Mouse (Mus musculus) stomach, embryonic 14.5 days (tissue): ENCODE measurements around the gene Slc22a18. TPM values are rescaled to one million over a fixed set of nuclear protein-coding genes. Genes with fewer than 3 reads are reported as not detected.

Source experiments
- ATAC-seq: fragments of 200-750 bp; cut with Nextera tagmentation; 2 replicates; pipeline ENCODE4 v1.8.0; 2017; ENCODE audit warnings: low read depth, moderate TSS enrichment; ENCODE audit not compliant: insufficient number of reproducible peaks, insufficient read depth, low FRiP score
- H3K27ac ChIP-seq: fragments of 300-500 bp; sonication (generic); 2 replicates; pipeline ENCODE4 v1.5.1; 2014; ENCODE audit warnings: mild to moderate bottlenecking, low read length, moderate library complexity, mixed read lengths
- H3K27me3 ChIP-seq: fragments of 300-500 bp; sonication (generic); 2 replicates; pipeline ENCODE4 v1.6.1; 2014; ENCODE audit warnings: low read length, control low read depth, mixed read lengths; ENCODE audit not compliant: control insufficient read depth, insufficient read depth
- H3K36me3 ChIP-seq: fragments of 300-500 bp; sonication (generic); 2 replicates; pipeline ENCODE4 v1.6.1; 2014; ENCODE audit warnings: mild to moderate bottlenecking, control low read depth, low read length, moderate library complexity, mixed read lengths; ENCODE audit not compliant: control insufficient read depth, insufficient read depth
- H3K4me1 ChIP-seq: fragments of 300-500 bp; sonication (generic); 2 replicates; pipeline ENCODE4 v1.6.1; 2014; ENCODE audit warnings: low read length, control low read depth, mixed read lengths; ENCODE audit not compliant: control insufficient read depth, insufficient read depth
- H3K4me2 ChIP-seq: fragments of 300-500 bp; sonication (generic); replicated peaks from 2 replicates; pipeline ENCODE4 v1.6.1; 2014; ENCODE audit warnings: low read depth, low read length, control low read depth
- H3K4me3 ChIP-seq: fragments of 300-500 bp; sonication (generic); 2 replicates; pipeline ENCODE4 v1.5.1; 2014; ENCODE audit warnings: low read depth, low read length, control low read depth
- H3K9ac ChIP-seq: fragments of 300-500 bp; sonication (generic); replicated peaks from 2 replicates; pipeline ENCODE4 v1.6.1; 2014; ENCODE audit warnings: low read depth, mild to moderate bottlenecking, control low read depth, low read length, moderate library complexity, mixed read lengths
- H3K9me3 ChIP-seq: fragments of 300-500 bp; sonication (generic); 2 replicates; pipeline ENCODE4 v1.6.1; 2016; ENCODE audit warnings: low read depth, low read length, control low read depth; ENCODE audit not compliant: control insufficient read depth
- WGBS: fragments of 180-500 bp; shearing (Covaris S2); extraction: QIAGEN DNeasy Blood & Tissue Kit; methylation state at CpG from one replicate; pipeline ENCODE4 v1.1.7; 2014; 5-methylcytosine and 5-hydroxymethylcytosine counted together
- polyA plus RNA-seq: library from polyadenylated mRNA; unstranded; fragments of >200 nt; fragmentation: Nextera tagmentation; extraction: Ambion mirVana; gene quantifications from 2 replicates; pipeline ENCODE4 v1.2.1, GENCODE M21; 2014

The Slc22a18 gene
- polyA plus RNA-seq, 1 experiment from 2014 or later: 9.8 TPM

DNA sequence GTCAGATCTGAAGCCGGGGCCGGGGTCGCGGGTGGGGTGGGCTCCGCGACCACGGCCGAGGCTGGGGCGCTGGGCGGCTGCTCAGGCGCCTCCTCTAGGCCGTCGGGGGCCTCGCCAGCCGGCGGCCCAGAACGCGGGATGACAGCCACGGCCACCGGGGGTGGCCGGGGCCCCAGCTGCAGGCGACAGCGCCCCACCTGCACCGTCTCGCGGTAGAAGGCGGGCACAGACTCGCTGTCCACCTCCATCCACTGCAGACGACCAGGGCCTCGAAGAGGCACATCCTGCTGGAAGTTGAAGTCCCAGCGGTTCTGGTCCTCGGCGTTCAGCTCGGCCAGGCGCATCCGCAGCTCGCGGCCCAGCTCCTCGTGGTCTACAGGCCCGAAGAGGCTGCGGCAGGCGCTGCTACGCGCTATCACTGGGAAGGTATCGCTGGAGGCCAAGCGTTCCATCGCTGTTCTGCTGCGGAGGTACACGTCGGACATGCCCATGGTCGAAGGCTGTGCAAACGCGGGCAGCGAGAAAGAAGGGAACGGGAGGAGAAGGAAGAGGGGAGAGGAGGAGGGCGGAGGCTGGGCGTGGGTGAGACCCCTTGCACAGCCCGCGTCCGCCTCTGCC, 13.2 kb upstream of the Slc22a18 start:
- Histone ChIP-seq H3K4me3 (peak overlapping the region; percentile 59), H3K27ac (peak overlapping the region; percentile 87), H3K4me1 (peaks cover 9% of the 10 kb centered on the region), H3K36me3 (peaks cover 2% of the 10 kb centered on the region; the same call in 1 of the 2 replicates), H3K9me3 (peaks cover 21% of the 10 kb centered on the region; the same call in 1 of the 2 replicates), H3K9ac (peak overlapping the region; percentile 72), H3K4me2 (peak overlapping the region; percentile 44), H3K27me3 (no peaks in the 10 kb centered on the region)
- 27% methylated on average over 51 of the region's 60 CpGs for WGBS
- ATAC-seq: no peak

DNA sequence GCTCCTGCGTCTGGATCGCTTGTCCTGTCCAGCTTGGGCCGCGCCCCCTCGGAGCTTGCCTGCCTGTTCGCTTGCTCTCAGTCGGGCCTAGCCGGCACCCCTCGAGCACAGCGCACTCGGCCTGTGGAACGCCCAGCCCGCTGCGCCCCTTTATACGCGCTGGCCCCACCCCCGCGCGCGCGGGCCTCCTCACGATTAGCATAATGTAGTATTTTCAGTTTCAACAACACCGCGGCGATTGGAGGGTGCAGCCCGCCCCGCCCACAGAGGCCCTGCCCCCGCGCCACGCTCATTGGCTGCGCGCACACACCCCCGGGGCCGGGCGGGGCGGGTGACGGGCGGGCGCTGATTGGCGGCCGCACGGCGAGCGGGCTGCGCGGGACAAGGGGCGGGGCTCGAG, 12.7 kb upstream of the Slc22a18 start, which contains the start of gene Cdkn1c:
TSS of gene Cdkn1c (minus strand) at position 177 of the 400 bp plus-strand sequence.
- H3K9ac ChIP-seq: peak within 1 kb of the TSS; percentile 72
- H3K27ac ChIP-seq: peak within 1 kb of the TSS; percentile 87
- peak within 1 kb of the TSS; percentile 59 for H3K4me3 ChIP-seq
- H3K4me1 ChIP-seq: peaks cover 9% of the 10 kb centered on the region
- peak; percentile 84 for ATAC-seq
- H3K9me3 ChIP-seq: peaks cover 21% of the 10 kb centered on the region; the same call in 1 of the 2 replicates
- no peaks in the 10 kb centered on the region for H3K27me3 ChIP-seq
- peaks cover 2% of the 10 kb centered on the region; the same call in 1 of the 2 replicates for H3K36me3 ChIP-seq
- WGBS: 27% methylated on average over 36 of the region's 48 CpGs
- H3K4me2 ChIP-seq: peak within 1 kb of the TSS; percentile 44

DNA sequence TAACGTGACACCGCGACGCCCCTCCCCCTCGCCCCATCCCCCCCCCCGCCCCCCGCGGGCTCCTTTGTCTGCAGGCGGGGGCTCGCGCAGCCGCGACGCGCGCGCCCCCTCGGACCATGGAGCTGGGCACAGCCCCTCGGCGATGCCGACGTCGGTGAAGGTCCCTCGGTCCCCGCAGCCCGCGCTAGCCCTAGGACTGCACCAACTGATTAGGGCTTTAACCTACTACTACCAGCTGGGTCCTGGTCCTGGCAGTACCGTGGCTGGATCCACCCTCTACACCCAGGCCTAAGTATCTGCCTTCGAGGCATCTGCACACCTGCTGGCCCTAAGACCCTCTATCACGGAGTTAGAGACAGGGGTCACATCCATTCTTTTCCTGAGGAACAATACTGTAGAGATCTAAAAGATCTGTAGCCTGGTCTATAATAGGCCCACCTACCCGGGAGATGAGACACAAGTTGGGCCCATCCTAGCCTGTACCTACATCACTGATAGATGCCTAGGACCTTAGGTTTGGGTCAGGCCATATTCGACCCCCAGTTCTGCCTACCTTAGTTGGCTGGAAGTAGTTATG, 12.2 kb upstream of the Slc22a18 start:
- Histone ChIP-seq H3K27me3 (no peaks in the 10 kb centered on the region), H3K4me1 (peaks cover 9% of the 10 kb centered on the region), H3K36me3 (peaks cover 2% of the 10 kb centered on the region; the same call in 1 of the 2 replicates), H3K4me3 (no peak overlapping the region; the same call in 1 of the 2 replicates), H3K9me3 (peaks cover 21% of the 10 kb centered on the region; the same call in 1 of the 2 replicates), H3K27ac (peak overlapping the region; percentile 2; the same call in 1 of the 2 replicates), H3K9ac (no peak overlapping the region), H3K4me2 (peak overlapping the region; percentile 28)
- WGBS: 36% methylated on average over 27 of the region's 32 CpGs
- ATAC-seq: peak; percentile 40

DNA sequence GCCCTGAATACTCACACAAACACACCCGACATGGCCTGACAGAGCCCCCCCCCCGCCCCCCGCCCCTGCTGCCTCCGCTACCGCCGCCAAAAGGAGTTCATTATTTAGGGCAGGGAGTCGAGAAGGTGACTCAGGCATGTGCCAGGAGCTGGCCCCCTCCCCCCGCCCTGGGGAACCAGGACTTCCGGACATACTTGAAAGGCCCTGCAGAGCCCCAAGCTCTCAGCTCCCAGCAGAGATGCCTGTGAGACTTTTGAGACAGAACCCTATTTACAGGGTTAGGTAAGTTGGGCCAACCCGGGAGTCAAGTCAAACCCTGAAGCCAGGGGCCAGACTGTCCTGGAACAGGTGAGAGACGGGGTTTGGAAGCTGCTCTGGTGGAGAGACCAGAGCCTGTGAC, 11.6 kb upstream of the Slc22a18 start:
- H3K27me3 ChIP-seq: no peaks in the 10 kb centered on the region
- no peak overlapping the region for H3K4me3 ChIP-seq
- no peak overlapping the region for H3K9ac ChIP-seq
- H3K4me2 ChIP-seq: 0 out of 2 replicates have a peak overlapping the region, but pooled peaks have one; percentile 28
- peaks cover 9% of the 10 kb centered on the region for H3K4me1 ChIP-seq
- H3K36me3 ChIP-seq: peaks cover 2% of the 10 kb centered on the region; the same call in 1 of the 2 replicates
- no peak for ATAC-seq
- peak overlapping the region; percentile 2; the same call in 1 of the 2 replicates for H3K27ac ChIP-seq
- WGBS: 36% methylated on average over 11 of the region's 11 CpGs
- peaks cover 21% of the 10 kb centered on the region; the same call in 1 of the 2 replicates for H3K9me3 ChIP-seq

DNA sequence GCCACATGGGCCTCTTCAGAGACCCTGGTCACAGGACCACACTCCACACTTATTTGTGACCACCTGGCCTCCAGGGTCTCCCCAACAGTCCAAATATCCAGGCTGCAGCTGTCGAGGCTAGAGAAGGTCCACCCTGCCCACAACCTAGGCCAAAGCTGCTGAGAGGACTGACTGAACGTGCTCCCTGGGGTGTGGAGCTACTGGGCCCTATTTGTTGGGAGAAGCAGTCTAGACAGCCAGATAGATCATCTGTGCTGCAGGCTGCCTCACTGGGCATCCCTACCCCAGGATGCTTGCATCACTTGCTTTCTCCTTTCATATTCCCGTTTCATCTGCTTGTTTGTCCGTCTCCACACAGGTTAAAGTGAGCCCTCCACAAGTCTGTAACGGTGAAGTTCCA, 11.0 kb upstream of the Slc22a18 start:
- Histone ChIP-seq H3K9ac (no peak overlapping the region), H3K4me1 (peaks cover 9% of the 10 kb centered on the region), H3K27me3 (no peaks in the 10 kb centered on the region), H3K9me3 (peaks cover 21% of the 10 kb centered on the region; the same call in 1 of the 2 replicates), H3K36me3 (peaks cover 2% of the 10 kb centered on the region; the same call in 1 of the 2 replicates), H3K4me2 (no peak overlapping the region), H3K27ac (no peak overlapping the region), H3K4me3 (no peak overlapping the region)
- ATAC-seq: no peak
- 78% methylated on average over 5 of the region's 5 CpGs for WGBS

DNA sequence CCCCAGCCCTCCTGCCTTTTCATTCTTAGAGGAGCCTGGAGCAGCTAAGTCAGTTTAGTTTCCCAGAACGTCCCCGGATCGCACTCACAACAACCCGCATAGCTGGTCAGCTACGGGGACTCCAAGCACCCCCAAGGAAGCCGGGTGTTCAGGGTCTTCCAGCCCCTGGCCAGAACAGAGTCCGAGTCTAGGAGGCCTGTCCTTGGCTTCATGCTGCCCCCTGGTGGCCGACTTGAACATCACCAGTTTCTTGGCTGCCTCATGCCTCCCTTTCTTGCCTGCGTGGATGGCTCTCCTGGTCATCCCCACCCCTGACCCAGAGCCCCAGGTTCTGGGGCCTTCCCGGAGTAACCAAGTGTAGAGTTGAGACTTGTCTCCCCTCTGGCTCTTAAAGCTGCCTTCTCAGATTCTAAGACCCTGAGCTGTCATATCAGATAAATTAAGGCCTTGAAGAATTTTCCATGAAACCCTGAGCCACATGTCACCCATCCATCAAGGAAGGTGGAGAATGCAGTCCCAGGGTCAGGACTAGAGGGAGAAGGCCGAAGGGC, 9.6 kb upstream of the Slc22a18 start:
- no peak overlapping the region for H3K4me2 ChIP-seq
- 37% methylated on average over 11 of the region's 11 CpGs for WGBS
- H3K27ac ChIP-seq: peak overlapping the region; percentile 73

DNA sequence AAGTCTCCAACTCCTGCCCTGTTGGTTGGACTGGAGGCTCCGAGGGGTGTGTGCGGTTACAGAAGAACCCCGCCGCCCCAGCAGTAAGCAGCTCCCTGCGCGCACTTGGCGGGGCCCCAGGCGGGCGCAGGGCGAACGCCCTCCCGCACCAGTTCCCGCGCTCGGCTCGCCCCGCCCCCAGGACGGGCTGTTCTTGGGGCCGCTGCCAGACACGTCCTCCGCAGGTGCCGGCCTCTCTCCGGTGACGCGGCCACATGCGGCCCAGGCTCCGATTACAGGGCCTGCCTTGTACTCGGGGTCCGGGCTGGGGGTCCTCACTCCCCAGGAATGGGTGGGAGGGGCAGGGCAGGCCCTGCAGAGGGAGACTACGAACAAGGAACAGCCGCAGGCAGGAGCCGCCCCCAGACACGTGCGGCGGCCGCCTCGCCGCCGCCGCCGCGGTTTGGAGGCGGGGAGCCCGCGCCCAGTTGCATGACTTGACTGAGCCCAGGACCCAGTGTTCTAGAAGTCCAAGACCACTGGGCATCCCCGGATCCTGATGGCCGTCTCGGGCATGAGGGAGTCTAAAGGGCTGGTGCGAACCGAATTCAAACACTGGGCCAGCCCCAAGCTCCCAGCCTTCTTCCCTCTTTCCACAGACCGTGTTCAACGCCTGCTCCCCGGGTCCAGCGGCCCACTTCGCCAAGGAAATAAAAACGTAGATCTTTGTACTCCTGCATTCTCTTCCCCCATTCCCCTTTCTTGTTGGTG, 8.6 kb upstream of the Slc22a18 start:
- 18% methylated on average over 55 of the region's 56 CpGs for WGBS
- Histone ChIP-seq H3K4me2 (peak overlapping the region; percentile 53), H3K9ac (peak overlapping the region; percentile 14; the same call in 1 of the 2 replicates), H3K27me3 (no peaks in the 10 kb centered on the region), H3K27ac (peak overlapping the region; percentile 73), H3K4me3 (peak overlapping the region; percentile 24), H3K4me1 (peaks cover 15% of the 10 kb centered on the region), H3K9me3 (peaks cover 12% of the 10 kb centered on the region; the same call in 1 of the 2 replicates), H3K36me3 (no peaks in the 10 kb centered on the region)
- ATAC-seq: peak; percentile 38

More for the DNA sequence above, 9.6 kb upstream of the Slc22a18 start:
- no peak for ATAC-seq
- no peak overlapping the region for H3K4me3 ChIP-seq
- no peaks in the 10 kb centered on the region for H3K27me3 ChIP-seq
- peaks cover 21% of the 10 kb centered on the region; the same call in 1 of the 2 replicates for H3K9me3 ChIP-seq
- H3K4me1 ChIP-seq: peaks cover 12% of the 10 kb centered on the region
- no peak overlapping the region for H3K9ac ChIP-seq
- H3K36me3 ChIP-seq: no peaks in the 10 kb centered on the region
